Mouse (Mus musculus) 3T3-L1 (cell line): Measurements from ENCODE around the gene Prodh2.

Experiments
- DNase-seq: peaks from one replicate; pipeline ENCODE4 v3.0.0-alpha.2; 2015; ENCODE audit warnings: low read depth, low spot score

The Prodh2 gene

GRCm38 (mm10) chr7:30549880-30550279 is 56.5 kb downstream of the Prodh2 start:
- DNase-seq = no peak

- DNase-seq = no peak
Observed at GRCm38 (mm10) chr7:30550603-30551002, 57.2 kb downstream of the Prodh2 start.

- DNase-seq = peak; percentile 75
Observed at GRCm38 (mm10) chr7:30551445-30552101, 58.2 kb downstream of the Prodh2 start.

GRCm38 (mm10) chr7:30552102-30553020 is 58.9 kb downstream of the Prodh2 start, which contains the start of the genes Hspb6 and Proser3:
TSS of gene Hspb6 (plus strand) at chr7:30552178.
TSS of gene Proser3 (minus strand) at chr7:30552299.
- DNase-seq = peak; percentile 99

- DNase-seq = no peak
Observed at GRCm38 (mm10) chr7:30553021-30553589, 59.7 kb downstream of the Prodh2 start.

GRCm38 (mm10) chr7:30553810-30554584 is 60.6 kb downstream of the Prodh2 start:
- no peak for DNase-seq

- DNase-seq = peak; percentile 55
Observed at GRCm38 (mm10) chr7:30556894-30557536, 63.6 kb downstream of the Prodh2 start.

- DNase-seq = peak; percentile 32
Observed at GRCm38 (mm10) chr7:30557901-30558514, 64.6 kb downstream of the Prodh2 start.

GRCm38 (mm10) chr7:30558656-30559442 is 65.4 kb downstream of the Prodh2 start:
- peak; percentile 33 for DNase-seq

GRCm38 (mm10) chr7:30559443-30559954 is 66.1 kb downstream of the Prodh2 start, which contains the start of gene Lin37:
TSS of gene Lin37 (minus strand) at chr7:30559838.
- peak; percentile 98 for DNase-seq

GRCm38 (mm10) chr7:30560296-30560695 is 66.9 kb downstream of the Prodh2 start:
- DNase-seq = no peak

- DNase-seq = peak; percentile 34
Observed at GRCm38 (mm10) chr7:30562526-30563116, 69.2 kb downstream of the Prodh2 start.
